Mouse (Mus musculus) myocyte (in vitro differentiated cells): ENCODE data around the gene Ddo. TPM values are rescaled to one million over a fixed set of nuclear protein-coding genes. Genes with fewer than 3 reads are reported as not detected.

ENCODE experiments used
- H3K27me3 ChIP-seq: one replicate; pipeline ENCODE4 v1.6.1; 2011; ENCODE audit not compliant: control insufficient read depth, insufficient read depth, insufficient read length
- H3K36me3 ChIP-seq: one replicate; pipeline ENCODE4 v1.6.1; 2011; ENCODE audit not compliant: control insufficient read depth, insufficient read depth
- H3K4me2 ChIP-seq: one replicate; pipeline ENCODE4 v1.6.1; 2011; ENCODE audit warnings: low read depth, control low read depth
- H3K4me3 ChIP-seq: one replicate; pipeline ENCODE4 v1.5.1; 2011; ENCODE audit warnings: mild to moderate bottlenecking, control low read depth, moderate library complexity
- H3K79me2 ChIP-seq: one replicate; pipeline ENCODE4 v1.6.1; 2011; ENCODE audit not compliant: control insufficient read depth, insufficient read depth
- H3ac ChIP-seq: one replicate; pipeline ENCODE4 v1.6.1; 2011; ENCODE audit not compliant: control insufficient read depth, insufficient read length
- CEBPB ChIP-seq: IDR thresholded peaks from 2 replicates; pipeline ENCODE4 v1.6.1; 2011; ENCODE audit warnings: mild to moderate bottlenecking, moderate library complexity; ENCODE audit not compliant: poor library complexity, insufficient read depth, severe bottlenecking
- E2F4 ChIP-seq: IDR thresholded peaks from one replicate; pipeline ENCODE4 v1.6.1; 2011; ENCODE audit warnings: mild to moderate bottlenecking, control low read depth, moderate library complexity; ENCODE audit not compliant: insufficient read depth
- MAX ChIP-seq: IDR thresholded peaks from one replicate; pipeline ENCODE4 v1.6.1; 2011; ENCODE audit warnings: low read depth, mild to moderate bottlenecking, control low read depth
- MYOD1 ChIP-seq, 3 experiments: IDR thresholded peaks; one replicate each; pipeline ENCODE4 v1.6.1; 2011; ENCODE audit warnings: control low read depth in 2 of 3, low read depth in 2 of 3, mild to moderate bottlenecking in 2 of 3, moderate library complexity in 1 of 3; ENCODE audit not compliant: insufficient read length in 2 of 3, control insufficient read depth in 1 of 3
- MYOG ChIP-seq, 3 experiments: IDR thresholded peaks; one replicate each; pipeline ENCODE4 v1.6.1; 2011; ENCODE audit warnings: control low read depth in 2 of 3, low read depth in 2 of 3, mild to moderate bottlenecking in 2 of 3; ENCODE audit not compliant: insufficient read length in 2 of 3, control insufficient read depth in 1 of 3, insufficient read depth in 1 of 3
- POLR2A ChIP-seq: IDR thresholded peaks from one replicate; pipeline ENCODE4 v1.6.1; 2011; ENCODE audit warnings: low read depth, mild to moderate bottlenecking, control low read depth, moderate library complexity; ENCODE audit not compliant: insufficient read length
- POLR2AphosphoS2 ChIP-seq: IDR thresholded peaks from one replicate; pipeline ENCODE4 v1.6.1; 2011; ENCODE audit warnings: low read depth, control low read depth; ENCODE audit not compliant: insufficient read length
- REST ChIP-seq: IDR thresholded peaks from one replicate; pipeline ENCODE4 v1.6.1; 2011; ENCODE audit warnings: mild to moderate bottlenecking, control low read depth, moderate library complexity; ENCODE audit not compliant: insufficient read depth, insufficient read length
- SRF ChIP-seq: IDR thresholded peaks from one replicate; pipeline ENCODE4 v1.6.1; 2011; ENCODE audit warnings: low read depth; ENCODE audit not compliant: control insufficient read depth, insufficient read length
- TCF12 ChIP-seq: IDR thresholded peaks from one replicate; pipeline ENCODE4 v1.6.1; 2011; ENCODE audit warnings: mild to moderate bottlenecking, control low read depth; ENCODE audit not compliant: poor library complexity, insufficient read depth, severe bottlenecking
- TCF3 ChIP-seq: IDR thresholded peaks from one replicate; pipeline ENCODE4 v1.6.1; 2011; ENCODE audit warnings: low read depth, control low read depth; ENCODE audit not compliant: insufficient read length
- USF1 ChIP-seq: IDR thresholded peaks from one replicate; pipeline ENCODE4 v1.6.1; 2011; ENCODE audit warnings: low read depth, mild to moderate bottlenecking, control low read depth, moderate library complexity
- polyA plus RNA-seq: library from polyadenylated mRNA; unstranded; fragments of >200 nt; fragmentation: generic; extraction: Trizol; gene quantifications from one replicate; pipeline ENCODE4 v1.2.1, GENCODE M21; 2012; ENCODE audit warnings: missing spikeins

Gene Ddo
- polyA plus RNA-seq, 1 experiment, result 0.07 TPM

DNA sequence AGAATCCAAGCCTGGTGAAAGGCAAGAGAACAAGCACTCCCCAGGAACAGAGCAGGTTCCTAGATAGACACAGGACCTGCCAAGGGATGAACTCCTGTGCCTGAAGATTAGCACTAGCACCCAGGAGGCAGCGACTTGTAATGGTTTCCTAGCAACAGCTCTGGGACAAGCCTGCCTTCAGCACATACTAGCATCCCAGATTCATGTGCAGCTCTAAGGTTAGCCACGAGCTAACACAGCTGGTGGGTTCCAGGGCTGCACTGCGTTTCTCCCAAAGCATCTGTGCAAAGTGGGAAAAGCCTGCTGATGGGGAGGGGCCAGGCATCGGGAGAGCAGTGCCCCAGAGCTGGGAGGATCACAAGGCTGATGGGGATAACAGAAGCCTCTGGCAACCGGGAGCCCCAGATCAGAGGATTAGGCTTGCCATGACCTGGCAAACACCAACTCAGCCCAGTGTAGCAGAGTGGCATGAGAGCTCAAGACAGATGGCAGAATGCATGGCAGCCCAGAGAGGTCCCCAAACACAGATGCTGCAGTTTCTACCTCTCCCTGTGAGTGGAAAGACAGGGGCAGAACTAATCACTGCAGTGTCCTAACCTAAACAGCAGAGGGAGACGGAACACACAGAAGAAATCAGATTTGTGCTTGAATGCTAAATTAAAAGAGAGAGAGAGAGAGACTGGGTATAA is 25.0 kb upstream of the Ddo start:
- Histone ChIP-seq H3K4me3 (no peak overlapping the region), H3K4me2 (no peak overlapping the region), H3ac (no peak overlapping the region), H3K36me3 (no peaks in the 10 kb centered on the region), H3K79me2 (no peaks in the 10 kb centered on the region), H3K27me3 (no peaks in the 10 kb centered on the region)
- TF ChIP-seq MAX, result no peak
- TF ChIP-seq POLR2AphosphoS2, result no peak

DNA sequence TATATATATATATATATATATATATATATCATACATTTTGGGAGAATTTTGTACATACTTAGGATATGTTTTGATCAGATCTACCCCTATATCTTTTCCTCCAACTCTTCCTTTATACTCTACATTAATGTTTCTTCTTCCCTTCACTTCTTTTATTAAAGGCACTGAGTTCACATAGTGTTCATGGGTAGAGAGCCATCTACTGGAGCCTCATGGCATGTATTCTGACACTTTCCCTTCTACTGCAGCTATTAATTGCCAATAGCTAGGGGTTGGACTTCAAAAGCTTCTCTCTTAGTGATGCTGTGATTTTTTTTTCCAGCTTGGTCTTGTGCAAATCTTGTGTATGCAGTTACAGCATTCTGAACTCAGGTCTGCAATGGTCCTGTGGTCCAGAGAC is 11.8 kb upstream of the Ddo start:
- Histone ChIP-seq H3ac (no peak overlapping the region), H3K4me2 (no peak overlapping the region), H3K4me3 (no peak overlapping the region), H3K36me3 (no peaks in the 10 kb centered on the region), H3K79me2 (no peaks in the 10 kb centered on the region), H3K27me3 (no peaks in the 10 kb centered on the region)
- TF ChIP-seq MYOD1 (IDR thresholded peaks at IDR 0.05; ENCODE audit: control insufficient read depth in 1 of 3, insufficient read length in 2 of 3, low read depth in 2 of 3) (no peak), REST (no peak), E2F4 (no peak), CEBPB (no peak), MYOG (IDR thresholded peaks at IDR 0.05; ENCODE audit: control insufficient read depth in 1 of 3, insufficient read depth in 1 of 3, insufficient read length in 2 of 3, low read depth in 2 of 3) (no peak), SRF (no peak), TCF3 (no peak), TCF12 (no peak), POLR2A (no peak), POLR2AphosphoS2 (no peak), USF1 (no peak), MAX (no peak)

DNA sequence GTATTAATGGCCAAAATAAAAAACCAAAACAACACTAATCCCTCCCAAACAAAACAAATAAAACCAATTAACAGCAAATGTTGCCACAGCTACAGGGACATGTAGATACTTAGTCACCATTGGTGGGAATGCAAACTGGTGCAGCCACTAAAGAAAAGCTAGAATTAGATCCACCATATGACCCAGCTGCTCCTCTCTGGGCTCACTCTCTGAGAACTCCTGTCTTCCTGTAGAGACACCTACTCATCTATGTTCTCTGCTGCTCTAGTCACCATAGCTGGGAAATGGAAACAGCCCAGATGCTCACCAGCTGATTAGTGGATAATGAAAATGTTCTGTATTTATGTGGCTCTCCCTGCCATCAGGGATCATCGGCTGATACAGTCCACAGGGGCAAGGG is 10.1 kb upstream of the Ddo start:
- Histone ChIP-seq H3K4me3 (no peak overlapping the region), H3K79me2 (no peaks in the 10 kb centered on the region), H3K27me3 (no peaks in the 10 kb centered on the region), H3K4me2 (no peak overlapping the region), H3ac (no peak overlapping the region), H3K36me3 (no peaks in the 10 kb centered on the region)
- no peak for TF ChIP-seq TCF12
- TF ChIP-seq MYOD1 (IDR thresholded peaks at IDR 0.05; ENCODE audit: control insufficient read depth in 1 of 3, insufficient read length in 2 of 3, low read depth in 2 of 3), result no peak
- no peak for TF ChIP-seq POLR2AphosphoS2
- no peak for TF ChIP-seq REST
- no peak for TF ChIP-seq MYOG (IDR thresholded peaks at IDR 0.05; ENCODE audit: control insufficient read depth in 1 of 3, insufficient read depth in 1 of 3, insufficient read length in 2 of 3, low read depth in 2 of 3)

DNA sequence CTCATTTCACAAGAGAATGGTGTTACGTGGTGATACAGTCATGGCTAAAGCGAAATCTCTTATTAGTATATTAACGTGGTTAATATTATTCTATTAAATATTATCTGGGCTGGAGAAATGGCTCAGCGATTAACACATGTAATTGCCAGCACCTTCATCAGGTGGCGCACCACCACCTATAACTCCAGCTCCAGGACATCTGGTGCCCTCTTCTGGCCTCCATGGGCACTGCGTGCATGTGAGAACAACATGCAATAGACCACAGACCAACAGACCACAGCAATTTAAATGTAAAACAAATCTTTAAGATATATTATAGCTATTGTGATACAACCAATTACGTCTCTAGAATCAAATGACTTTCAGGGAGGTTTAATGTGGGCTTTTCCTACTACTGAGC is 671 bp upstream of the Ddo start:
- no peak for TF ChIP-seq POLR2AphosphoS2
- no peak for TF ChIP-seq SRF
- TF ChIP-seq USF1, result no peak
- no peak for TF ChIP-seq MYOD1 (IDR thresholded peaks at IDR 0.05; ENCODE audit: control insufficient read depth in 1 of 3, insufficient read length in 2 of 3, low read depth in 2 of 3)
- no peak for TF ChIP-seq TCF12
- TF ChIP-seq E2F4, result no peak
- no peak for TF ChIP-seq MYOG (IDR thresholded peaks at IDR 0.05; ENCODE audit: control insufficient read depth in 1 of 3, insufficient read depth in 1 of 3, insufficient read length in 2 of 3, low read depth in 2 of 3)
- no peak for TF ChIP-seq POLR2A
- TF ChIP-seq CEBPB, result no peak
- no peak for TF ChIP-seq REST
- no peak for TF ChIP-seq TCF3
- TF ChIP-seq MAX, result no peak
- no peak overlapping the region for H3K4me3 ChIP-seq
- H3ac ChIP-seq, result no peak overlapping the region
- H3K4me2 ChIP-seq, result no peak overlapping the region
- H3K36me3 ChIP-seq, result no peaks in the 10 kb centered on the region
- H3K79me2 ChIP-seq, result no peaks in the 10 kb centered on the region
- H3K27me3 ChIP-seq, result no peaks in the 10 kb centered on the region

DNA sequence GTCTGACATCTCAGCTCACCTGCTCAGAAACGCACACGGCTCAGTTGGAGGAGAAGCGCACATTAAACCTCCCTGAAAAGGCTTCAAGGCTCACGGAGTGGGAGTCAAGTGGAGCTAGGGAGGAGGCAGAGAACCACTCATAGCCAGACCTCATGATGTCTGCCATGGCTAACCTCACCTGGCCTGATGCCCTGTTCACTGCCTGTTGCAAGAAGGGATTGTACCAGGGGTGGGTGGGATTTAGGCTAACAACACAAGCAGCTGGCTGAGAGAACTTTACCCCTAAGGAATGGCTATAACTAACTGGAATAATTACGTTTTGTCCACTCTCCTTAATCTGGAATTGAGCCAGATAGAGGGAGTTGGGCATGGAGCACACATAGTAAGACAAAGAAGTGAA is 646 bp downstream of the Ddo start:
- Histone ChIP-seq H3K27me3 (no peaks in the 10 kb centered on the region), H3K36me3 (no peaks in the 10 kb centered on the region), H3ac (no peak overlapping the region), H3K4me3 (no peak overlapping the region), H3K79me2 (no peaks in the 10 kb centered on the region), H3K4me2 (no peak overlapping the region)
- no peak for TF ChIP-seq REST
- TF ChIP-seq POLR2A, result no peak
- no peak for TF ChIP-seq TCF3
- no peak for TF ChIP-seq MYOD1 (IDR thresholded peaks at IDR 0.05; ENCODE audit: control insufficient read depth in 1 of 3, insufficient read length in 2 of 3, low read depth in 2 of 3)
- no peak for TF ChIP-seq TCF12
- no peak for TF ChIP-seq SRF
- TF ChIP-seq POLR2AphosphoS2, result no peak
- TF ChIP-seq MAX, result no peak
